Mouse (Mus musculus): ENCODE results near the gene Tomt.

DNA sequence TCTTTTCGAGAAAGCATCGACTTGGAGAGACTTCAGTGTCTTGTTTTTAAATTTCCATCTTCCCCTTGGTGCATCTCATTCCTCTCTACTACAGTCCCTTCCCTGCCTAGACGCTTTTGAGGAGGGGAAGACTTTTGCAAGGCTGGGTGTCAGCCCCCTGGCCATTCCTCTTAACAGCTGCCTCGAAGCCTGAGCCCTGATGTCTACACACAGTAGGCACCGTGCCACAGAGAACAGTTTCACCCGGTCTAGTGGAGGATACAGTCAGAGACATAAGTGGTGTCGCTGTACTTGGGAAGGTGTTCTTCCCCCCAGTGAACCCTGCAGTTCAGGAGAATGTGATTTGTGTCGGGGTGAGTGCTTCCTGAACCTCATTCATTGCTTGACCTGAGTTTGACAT, 537 bp upstream of the Tomt start:
- TF ChIP-seq FLI1 (IDR thresholded peaks at IDR 0.05; ENCODE audit: low read length) (no peak), GATA1 (IDR thresholded peaks at IDR 0.05; ENCODE audit: borderline replicate concordance, low read length) (no peak)
